Mouse (Mus musculus) gastrocnemius, adult 18-20 months (tissue): ENCODE measurements around the gene Vmn1r184. TPM values are rescaled to one million over a fixed set of nuclear protein-coding genes. Genes with fewer than 3 reads are reported as not detected.
"Not testable (repeated sequence)": the region's sequence is repeated elsewhere in the genome, so short reads cannot be mapped to it uniquely, and the experiment has no call there.

Experiments
- DNase-seq: peaks from one replicate; pipeline ENCODE4 v3.0.0; 2021; ENCODE audit warnings: low spot score
- long read RNA-seq, 2 experiments: library from polyadenylated mRNA; stranded (forward); transcript quantifications; one replicate each; pipeline ENCODE4 v2.0.0; 2021
- total RNA-seq, 2 experiments: library from RNA; stranded (reverse); gene quantifications; 2 replicates each; pipeline ENCODE4 v1.2.3; 2021

Gene Vmn1r184
- total RNA-seq = not detected
- long read RNA-seq, experiment 1 = 0 reads
- long read RNA-seq, experiment 2 = 0 reads

DNA sequence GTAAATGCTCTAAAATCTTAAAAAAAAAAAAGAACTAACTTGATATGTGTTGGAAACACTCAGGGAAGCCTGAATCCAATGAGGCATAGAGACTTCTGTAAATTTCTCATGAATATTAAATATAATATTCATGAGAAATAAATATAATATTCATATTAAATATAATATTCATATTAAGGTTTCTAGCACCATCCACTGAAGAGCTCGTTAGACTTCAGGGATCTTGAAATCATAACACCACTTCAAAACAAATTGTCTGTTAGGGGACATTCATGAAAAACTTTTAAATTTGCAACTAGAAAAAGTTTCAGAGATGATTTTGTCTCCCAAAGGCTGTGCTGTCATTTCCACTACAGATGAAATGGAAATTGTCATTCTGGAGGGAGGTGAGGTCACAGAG is at the start of gene Vmn1r184:
TSS of gene Vmn1r184 (plus strand) at position 301 of the 400 bp plus-strand sequence.
- DNase-seq = not testable (repeated sequence)

DNA sequence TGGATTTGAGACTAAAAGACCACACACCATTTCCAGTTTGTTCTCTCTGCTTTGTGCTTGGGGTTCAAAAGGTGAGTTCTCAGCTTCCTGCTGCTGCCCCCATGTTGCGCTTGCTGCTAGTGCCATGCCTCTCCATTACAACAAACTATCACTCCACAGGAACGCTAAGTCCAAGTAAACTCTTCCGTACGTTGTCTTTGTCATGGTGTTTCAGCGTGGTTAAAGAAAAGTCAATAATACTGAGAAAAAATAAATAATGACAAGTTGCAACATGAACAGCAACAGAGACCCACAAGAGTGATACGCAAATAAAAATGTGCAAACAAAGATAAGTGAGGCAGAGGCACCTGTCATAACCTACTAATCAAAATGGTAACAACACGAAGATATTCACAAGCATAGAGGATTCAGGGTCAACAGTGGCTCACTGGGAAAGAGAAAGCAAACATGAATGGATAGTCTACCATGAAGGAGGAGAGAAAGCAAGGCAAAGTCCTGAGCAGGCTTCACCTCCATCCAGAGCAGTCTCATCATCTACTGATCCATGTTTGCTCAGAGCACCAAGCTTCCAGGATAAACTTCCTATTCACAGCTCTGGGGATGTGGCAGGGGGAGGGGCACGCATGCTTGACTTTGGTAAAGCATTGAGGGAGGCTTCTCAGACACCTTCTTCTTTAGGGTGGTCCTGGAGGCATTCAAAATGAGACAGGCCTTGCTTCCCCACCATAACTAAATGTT is 43.5 kb downstream of the Vmn1r184 start:
- DNase-seq = not testable (repeated sequence)

GRCm38 (mm10) chr7:26306926-26307325 is 46.8 kb downstream of the Vmn1r184 start, which contains the start of gene Cyp2a4:
Gene Cyp2a4, plus strand, starts transcription at chr7:26307169.
- DNase-seq = not testable (repeated sequence)

DNA sequence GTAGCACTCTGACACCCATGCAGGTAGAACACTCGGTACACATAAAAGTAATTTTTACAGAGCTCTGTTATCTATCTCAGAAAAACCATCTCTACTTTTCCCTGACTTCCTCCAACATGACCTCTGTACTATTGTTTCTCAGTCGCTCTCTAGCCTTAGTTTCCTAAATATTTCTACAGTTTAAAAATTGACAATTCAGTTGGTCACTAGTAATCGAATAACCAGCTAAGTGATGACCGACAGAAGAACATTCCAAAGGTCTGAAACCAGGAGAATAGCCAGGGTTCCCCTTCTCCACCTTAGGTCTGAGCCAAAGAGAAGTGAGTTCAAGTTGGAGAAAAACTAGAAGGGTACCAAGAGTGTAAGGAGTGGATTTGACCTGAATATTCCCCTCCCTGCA is 51.7 kb downstream of the Vmn1r184 start:
- not testable (repeated sequence) for DNase-seq

GRCm38 (mm10) chr7:26315194-26315593 is 55.1 kb downstream of the Vmn1r184 start:
- not testable (repeated sequence) for DNase-seq

DNA sequence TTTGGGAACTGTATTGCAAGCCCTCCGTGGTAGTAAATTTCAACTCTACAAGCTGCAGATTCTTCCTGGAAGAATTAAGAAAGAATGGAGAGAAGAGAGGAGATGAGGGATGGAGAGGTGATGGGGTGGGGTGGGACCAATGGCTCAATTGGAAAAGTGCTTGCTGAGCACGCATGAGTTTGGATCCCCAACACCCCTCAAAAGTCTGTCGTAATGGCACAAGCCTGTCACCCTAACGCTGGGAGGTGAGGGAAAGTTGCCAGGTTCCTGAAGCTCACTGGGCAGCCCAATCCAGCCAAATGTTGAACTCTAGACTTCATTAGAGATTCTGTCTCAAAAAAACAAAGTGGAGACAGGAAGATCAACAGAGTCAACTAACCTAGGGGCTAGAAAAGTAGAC is 55.7 kb downstream of the Vmn1r184 start:
- DNase-seq = not testable (repeated sequence)

Other genes with a start within 250 kb of the Vmn1r184 start
- not detected for gene Cyp2b13, start 198.8 kb upstream of the Vmn1r184 start, total RNA-seq
- not detected for gene Cyp2b9, start 86.9 kb upstream of the Vmn1r184 start, total RNA-seq
- gene Cyp2a4, start 46.8 kb downstream of the Vmn1r184 start, total RNA-seq = under 1 TPM in 1 of 2 experiments, not detected in 1; 0.21 TPM
- not detected for gene Nlrp9c, start 143.4 kb downstream of the Vmn1r184 start, total RNA-seq
- not detected for gene Nlrp4a, start 174.8 kb downstream of the Vmn1r184 start, total RNA-seq